Mouse (Mus musculus): ENCODE measurements at regions not wholly inside any gene's neighbourhood (a gene's known extent, or its start where the extent isn't known, plus 50 kb on each side); places are given as distances from the start of the nearest gene placed in this dataset.
"Not testable (repeated sequence)": the region's sequence is repeated elsewhere in the genome, so short reads cannot be mapped to it uniquely, and the experiment has no call there.

GRCm38 (mm10) chr2:53782035-53782434 lies 303.3 kb downstream of the Rprm start:
- not testable (repeated sequence) for ATAC-seq (replicated peaks); H3K9me3 ChIP-seq; H3K27ac ChIP-seq; H3K4me2 ChIP-seq; H3K27me3 ChIP-seq (replicated peaks); H3K9ac ChIP-seq; H3K4me1 ChIP-seq; H3K4me3 ChIP-seq; H3K36me3 ChIP-seq (replicated peaks)
- WGBS = 96% methylated on average over 2 of the region's 6 CpGs

- H3K9me3 ChIP-seq; H3K27ac ChIP-seq; ATAC-seq (replicated peaks); H3K4me2 ChIP-seq; H3K36me3 ChIP-seq (replicated peaks); H3K4me3 ChIP-seq; H3K4me1 ChIP-seq; H3K27me3 ChIP-seq (replicated peaks); H3K9ac ChIP-seq: not testable (repeated sequence)
- WGBS = 94% methylated on average over 3 of the region's 6 CpGs
Measured at GRCm38 (mm10) chr2:53788599-53788998, 296.8 kb downstream of the Rprm start.

- no peaks in the 10 kb centered on the region for H3K4me1 ChIP-seq
- H3K9me3 ChIP-seq = no peaks in the 10 kb centered on the region
- H3K27me3 ChIP-seq (replicated peaks) = no peaks in the 10 kb centered on the region
- no peak overlapping the region for H3K4me3 ChIP-seq
- no peak overlapping the region for H3K9ac ChIP-seq
- no peaks in the 10 kb centered on the region for H3K36me3 ChIP-seq (replicated peaks)
- ATAC-seq (replicated peaks) = no peak
- H3K27ac ChIP-seq = no peak overlapping the region
- no peak overlapping the region for H3K4me2 ChIP-seq
- WGBS = 64% methylated on average over 1 of the region's 1 CpGs
Measured at GRCm38 (mm10) chr2:53796605-53797004, 288.7 kb downstream of the Rprm start.

- no peak for ATAC-seq (replicated peaks)
- Histone ChIP-seq H3K9ac (no peak overlapping the region), H3K9me3 (no peaks in the 10 kb centered on the region), H3K27me3 (replicated peaks) (no peaks in the 10 kb centered on the region), H3K27ac (no peak overlapping the region), H3K4me1 (no peaks in the 10 kb centered on the region), H3K4me2 (no peak overlapping the region), H3K4me3 (no peak overlapping the region), H3K36me3 (replicated peaks) (no peaks in the 10 kb centered on the region)
Measured at GRCm38 (mm10) chr2:53803666-53804065, 281.7 kb downstream of the Rprm start.

GRCm38 (mm10) chr2:53850815-53851528 lies 234.4 kb downstream of the Rprm start:
- Histone ChIP-seq H3K9ac (no peak overlapping the region), H3K27me3 (replicated peaks) (no peaks in the 10 kb centered on the region), H3K36me3 (replicated peaks) (no peaks in the 10 kb centered on the region), H3K4me1 (no peaks in the 10 kb centered on the region), H3K4me3 (no peak overlapping the region), H3K4me2 (no peak overlapping the region), H3K27ac (no peak overlapping the region), H3K9me3 (no peaks in the 10 kb centered on the region)
- no peak for ATAC-seq (replicated peaks)
- WGBS = 90% methylated on average over 1 of the region's 1 CpGs

Data from midbrain, embryonic 15.5 days (tissue).